Mouse (Mus musculus) cerebellum, adult 2 months (tissue): ENCODE measurements at regions not wholly inside any gene's neighbourhood (a gene's known extent, or its start where the extent isn't known, plus 50 kb on each side); places are given as distances from the start of the nearest gene placed in this dataset.

Experiments
- CTCF ChIP-seq: fragments of 200-500 bp; IDR thresholded peaks from 2 replicates; pipeline ENCODE4 v1.5.1; 2011; ENCODE audit warnings: low read depth, mild to moderate bottlenecking, control low read depth, low read length, moderate library complexity, borderline replicate concordance; ENCODE audit not compliant: insufficient read depth
- POLR2A ChIP-seq: fragments of 200-500 bp; IDR thresholded peaks from 2 replicates; pipeline ENCODE4 v1.6.1; 2011; ENCODE audit warnings: low read length, control low read depth, borderline replicate concordance; ENCODE audit not compliant: insufficient read depth

DNA sequence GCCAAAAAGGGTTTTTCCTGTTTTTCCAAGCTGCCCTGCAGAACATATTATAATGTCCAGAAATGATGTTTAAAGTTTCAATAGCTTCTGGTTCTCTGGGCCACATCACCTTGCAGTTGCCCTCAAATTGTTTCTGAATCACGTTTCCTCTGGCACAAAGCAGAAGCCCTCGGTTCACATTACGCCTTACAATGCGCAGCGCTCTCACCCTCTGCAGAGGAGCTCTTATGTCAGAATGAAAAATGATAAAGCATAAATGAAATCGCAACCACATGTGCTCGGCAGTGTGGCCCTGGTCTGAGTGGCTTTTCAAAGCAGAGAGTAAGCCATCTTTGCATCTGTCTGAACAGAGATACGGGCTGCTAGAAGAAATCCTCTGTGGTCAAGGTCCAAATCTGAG is 334.3 kb upstream of the Nt5c1b start:
- TF ChIP-seq POLR2A = no peak
- no peak for TF ChIP-seq CTCF
